Mouse (Mus musculus) megakaryocyte-erythroid progenitor cell, adult 5-6 weeks (primary cell): Measurements from ENCODE around the gene Ms4a4d. TPM values are rescaled to one million over a fixed set of nuclear protein-coding genes. Genes with fewer than 3 reads are reported as not detected.
"Not testable (repeated sequence)": the region's sequence is repeated elsewhere in the genome, so short reads cannot be mapped to it uniquely, and the experiment has no call there.

Experiments
- ATAC-seq: replicated peaks from 2 replicates; pipeline ENCODE4 v1.8.0; 2016; ENCODE audit warnings: mild to moderate bottlenecking, inconsistent platforms; ENCODE audit not compliant: severe bottlenecking, poor library complexity, low FRiP score, low TSS enrichment
- total RNA-seq, 2 experiments: library from RNA; stranded (forward) in 1 of 2; stranded (reverse) in 1 of 2; fragments of 200-1000, 215-1000 nt in 1 of 2; fragments of >200 nt in 1 of 2; fragmentation: Nextera tagmentation in 1 of 2; gene quantifications; 2 replicates each; pipeline ENCODE4 v1.2.3; 2014 to 2017

Gene Ms4a4d
- total RNA-seq, 2 experiments from 2014 or later: not detected

- no peak for ATAC-seq
Observed at GRCm38 (mm10) chr19:11554726-11555125, 18.1 kb downstream of the Ms4a4d start.

DNA sequence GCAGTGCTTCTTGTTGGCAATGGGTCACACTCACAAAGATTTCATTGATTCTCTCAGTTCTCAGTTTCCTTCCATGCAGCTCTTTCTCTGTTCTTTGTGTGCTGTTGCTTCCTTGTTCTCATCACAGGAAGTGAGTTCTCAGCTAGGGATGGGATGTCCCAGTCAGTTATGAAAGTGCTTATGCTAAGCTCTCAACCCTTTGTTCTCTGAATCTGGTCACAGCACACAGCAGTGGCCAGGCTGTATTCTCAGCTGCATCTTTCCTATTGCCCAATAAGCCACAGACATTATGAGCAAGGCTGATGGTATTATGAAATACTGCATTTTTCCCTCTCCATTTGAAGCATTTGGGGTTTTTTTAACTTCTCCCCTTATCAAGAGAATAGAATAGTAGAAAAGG, 23.0 kb downstream of the Ms4a4d start:
- ATAC-seq: not testable (repeated sequence)

DNA sequence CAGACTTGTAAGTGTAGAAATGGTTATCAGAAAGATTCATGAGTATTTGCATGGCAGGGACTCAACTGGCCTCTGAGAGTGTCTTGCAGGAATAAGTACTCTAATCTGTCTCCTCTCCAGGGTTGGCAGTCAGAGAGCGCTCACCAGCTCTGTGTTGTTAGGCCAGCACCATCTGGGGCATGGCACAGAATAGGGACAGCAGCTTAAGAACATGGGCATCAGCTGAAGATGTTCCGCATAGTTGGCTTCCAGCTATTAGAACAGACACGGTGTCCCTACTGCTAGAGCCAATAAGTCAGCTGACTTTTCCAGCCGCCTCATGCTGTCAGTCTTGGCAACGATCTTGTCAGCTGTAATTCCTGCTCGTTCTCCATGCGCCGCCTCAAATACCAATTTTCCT, 38.4 kb downstream of the Ms4a4d start:
- ATAC-seq: no peak

- ATAC-seq: no peak
Observed at GRCm38 (mm10) chr19:11589205-11589604, 52.6 kb downstream of the Ms4a4d start.

DNA sequence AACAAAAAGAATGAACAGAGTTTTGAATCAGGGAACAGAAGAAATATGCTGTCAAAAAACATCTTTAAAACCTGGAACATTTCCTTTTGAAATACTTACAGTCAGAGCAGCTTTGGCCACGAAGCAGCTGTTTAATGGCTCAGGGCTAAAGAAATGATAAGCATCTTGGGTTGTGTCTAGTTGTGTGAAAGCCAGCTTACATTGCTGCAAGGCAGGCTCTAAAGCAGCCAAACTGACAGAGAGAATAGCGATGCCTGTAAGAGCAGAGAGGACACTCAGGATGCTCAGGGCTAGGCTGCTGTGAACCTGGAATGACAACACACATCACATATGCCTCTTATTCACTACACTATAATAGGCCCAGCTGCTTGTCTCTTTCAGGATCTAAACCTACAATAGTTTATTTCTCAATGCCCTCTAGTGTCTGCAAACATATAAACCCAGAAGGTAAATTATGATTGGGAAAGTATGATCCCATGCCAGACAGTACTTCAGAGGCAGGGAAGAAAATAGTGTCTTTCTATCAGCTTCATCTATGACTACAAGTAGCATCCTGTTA, 53.4 kb downstream of the Ms4a4d start:
- no peak for ATAC-seq

- ATAC-seq: no peak
Observed at GRCm38 (mm10) chr19:11601349-11601748, 64.7 kb downstream of the Ms4a4d start.

DNA sequence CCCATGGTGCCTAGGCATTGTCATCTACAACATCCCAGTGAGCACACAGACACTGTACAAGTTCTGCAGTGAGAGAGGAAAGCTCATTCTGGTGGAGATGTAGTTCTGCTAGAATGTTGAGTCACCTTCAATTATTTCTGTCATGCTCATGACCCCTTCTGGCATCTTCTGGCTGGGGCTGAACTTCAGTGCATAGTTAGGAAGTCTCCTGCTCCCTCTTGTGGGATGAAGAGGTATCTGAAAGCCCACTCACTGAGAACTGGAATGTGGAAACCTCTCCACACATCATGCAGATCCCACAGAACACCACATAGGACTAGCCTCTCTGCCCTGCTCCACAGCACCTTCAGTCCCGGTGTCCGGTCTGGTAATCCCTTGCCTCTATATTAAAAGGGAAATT, 65.4 kb downstream of the Ms4a4d start:
- ATAC-seq: peak; percentile 68; the same call in 1 of the 2 replicates

GRCm38 (mm10) chr19:11604603-11605002, 68.0 kb downstream of the Ms4a4d start, which contains the start of gene Ms4a6d:
TSS of gene Ms4a6d (minus strand) at chr19:11604849.
- ATAC-seq: no peak

Other genes starting within 250 kb of the Ms4a4d start
- gene Ms4a14, start 222.3 kb upstream of the Ms4a4d start, total RNA-seq (2014; fragmentation: Nextera tagmentation): not detected in 2 replicates
- not detected in 2 replicates for gene Ms4a14, start 222.3 kb upstream of the Ms4a4d start, total RNA-seq (2017)
- gene Ms4a7, start 200.7 kb upstream of the Ms4a4d start, total RNA-seq (2014; fragmentation: Nextera tagmentation): not detected in 2 replicates
- not detected in 2 replicates for gene Ms4a7, start 200.7 kb upstream of the Ms4a4d start, total RNA-seq (2017)
- gene Ms4a4a, start 161.3 kb upstream of the Ms4a4d start, total RNA-seq (2014; fragmentation: Nextera tagmentation): not detected in 2 replicates
- not detected in 2 replicates for gene Ms4a4a, start 161.3 kb upstream of the Ms4a4d start, total RNA-seq (2017)
- not detected in 2 replicates for gene Ms4a4c, start 132.0 kb upstream of the Ms4a4d start, total RNA-seq (2014; fragmentation: Nextera tagmentation)
- not detected in 2 replicates for gene Ms4a4c, start 132.0 kb upstream of the Ms4a4d start, total RNA-seq (2017)
- gene Ms4a4b, start 93.2 kb upstream of the Ms4a4d start, total RNA-seq (2014; fragmentation: Nextera tagmentation): 2.6 and 17.3 TPM in 2 replicates
- gene Ms4a4b, start 93.2 kb upstream of the Ms4a4d start, total RNA-seq (2017): 14.1 TPM in 1 of 2 replicates, not detected in the other
- gene Ms4a6c, start 67.4 kb upstream of the Ms4a4d start, total RNA-seq (2014; fragmentation: Nextera tagmentation): 1.3 TPM in 1 of 2 replicates, not detected in the other
- gene Ms4a6c, start 67.4 kb upstream of the Ms4a4d start, total RNA-seq (2017): 0.85 and 4.3 TPM in 2 replicates
- gene Gm8369, start 50.9 kb upstream of the Ms4a4d start, total RNA-seq (2014; fragmentation: Nextera tagmentation): 0.59 and 1.0 TPM in 2 replicates
- not detected in 2 replicates for gene Gm8369, start 50.9 kb upstream of the Ms4a4d start, total RNA-seq (2017)
- gene Ms4a6b, start 20.3 kb upstream of the Ms4a4d start, total RNA-seq (2014; fragmentation: Nextera tagmentation): 2.2 and 5.3 TPM in 2 replicates
- 0.69 and 2.1 TPM in 2 replicates for gene Ms4a6b, start 20.3 kb upstream of the Ms4a4d start, total RNA-seq (2017)
- not detected in 2 replicates for gene Ms4a6d, start 68.0 kb downstream of the Ms4a4d start, total RNA-seq (2014; fragmentation: Nextera tagmentation)
- not detected in 2 replicates for gene Ms4a6d, start 68.0 kb downstream of the Ms4a4d start, total RNA-seq (2017)
- gene Ms4a2, start 86.9 kb downstream of the Ms4a4d start, total RNA-seq (2014; fragmentation: Nextera tagmentation): 0.96 and 1.6 TPM in 2 replicates
- gene Ms4a2, start 86.9 kb downstream of the Ms4a4d start, total RNA-seq (2017): 2.8 and 5.3 TPM in 2 replicates
- 5.3 TPM in 1 of 2 replicates, not detected in the other for gene Ms4a3, start 104.0 kb downstream of the Ms4a4d start, total RNA-seq (2014; fragmentation: Nextera tagmentation)
- gene Ms4a3, start 104.0 kb downstream of the Ms4a4d start, total RNA-seq (2017): 0.14 and 3.0 TPM in 2 replicates
- gene Oosp2, start 123.8 kb downstream of the Ms4a4d start, total RNA-seq (2014; fragmentation: Nextera tagmentation): not detected in 2 replicates
- gene Oosp2, start 123.8 kb downstream of the Ms4a4d start, total RNA-seq (2017): not detected in 2 replicates
- gene Oosp1, start 154.3 kb downstream of the Ms4a4d start, total RNA-seq (2014; fragmentation: Nextera tagmentation): not detected in 2 replicates
- 3.4 TPM in 1 of 2 replicates, not detected in the other for gene Oosp1, start 154.3 kb downstream of the Ms4a4d start, total RNA-seq (2017)
- not detected in 2 replicates for gene Oosp3, start 160.3 kb downstream of the Ms4a4d start, total RNA-seq (2014; fragmentation: Nextera tagmentation)
- gene Oosp3, start 160.3 kb downstream of the Ms4a4d start, total RNA-seq (2017): not detected in 2 replicates
- not detected in 2 replicates for gene Gif, start 210.8 kb downstream of the Ms4a4d start, total RNA-seq (2014; fragmentation: Nextera tagmentation)
- gene Gif, start 210.8 kb downstream of the Ms4a4d start, total RNA-seq (2017): not detected in 2 replicates
- 73.6 and 85.5 TPM in 2 replicates for gene Mrpl16, start 233.6 kb downstream of the Ms4a4d start, total RNA-seq (2014; fragmentation: Nextera tagmentation)
- gene Mrpl16, start 233.6 kb downstream of the Ms4a4d start, total RNA-seq (2017): 112 and 131 TPM in 2 replicates